Comparison of ENCODE assay signal across 25 mouse cellular contexts in the genomic region with DNA sequence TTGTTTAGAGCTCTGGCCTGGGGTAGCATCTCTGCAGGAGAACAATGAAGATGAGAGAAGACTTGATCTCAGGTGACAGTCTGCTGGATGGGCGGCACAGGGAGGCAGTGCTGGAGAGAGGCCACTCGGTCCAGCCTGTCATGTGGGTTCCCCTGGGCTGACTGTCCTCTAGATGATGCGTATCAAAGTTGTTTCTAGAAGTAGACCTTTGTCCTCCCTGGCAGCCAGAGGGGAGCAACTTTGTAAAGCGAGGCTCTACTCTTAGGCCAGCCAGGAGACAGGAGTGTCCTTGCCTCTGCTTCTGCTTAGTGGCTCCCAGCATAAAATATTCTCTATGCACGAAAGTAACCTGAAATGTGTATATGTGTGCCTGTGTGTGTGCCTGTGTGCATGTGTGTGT. TPM values are rescaled to one million over a fixed set of nuclear protein-coding genes. Genes with fewer than 3 reads are reported as not detected.
DNase-seq lines count a peak whose midpoint lies in the region; ATAC-seq and TF ChIP-seq lines count a peak whose summit lies in the region.
"Had no signal": no experiment of that assay in that cellular context is flagged by ENCODE, and none has a peak within 500 bp of the region (broad histone marks: within the 10 kb centered on the region; RNA-seq: fewer than 3 reads in every experiment).

No protein-coding gene starts in this region.

- peaks cover 3% of the 10 kb centered on the region; the same call in 1 of the 2 replicates for H3K79me2 ChIP-seq in liver, adult 2 months (ENCODE audit: control insufficient read depth, insufficient read depth, low read length)

- no peaks in the 10 kb centered on the region for H3K9me3 ChIP-seq in kidney, embryonic 15.5 days (replicated peaks)
- no peaks in the 10 kb centered on the region for H3K9me3 ChIP-seq in liver, embryonic 11.5 days (ENCODE audit: control insufficient read depth, low read length)
- H3K9me3 ChIP-seq: forebrain, embryonic 10.5 days; forebrain, embryonic 13.5 days; heart, embryonic 15.5 days; hindbrain, embryonic 13.5 days had no signal

- no peak overlapping the region for H3K9ac ChIP-seq in kidney, embryonic 15.5 days
- H3K9ac ChIP-seq in liver, adult 2 months (ENCODE audit: low read depth, low read length) = no peak overlapping the region
- no peak overlapping the region for H3K9ac ChIP-seq in liver, embryonic 11.5 days (ENCODE audit: low read depth, low read length)
- H3K9ac ChIP-seq: forebrain, embryonic 13.5 days; forebrain, postnatal 0 days; heart, embryonic 12.5 days; heart, embryonic 15.5 days; hindbrain, embryonic 13.5 days had no signal

- H3K36me3 ChIP-seq in kidney, embryonic 15.5 days = no peaks in the 10 kb centered on the region
- no peaks in the 10 kb centered on the region for H3K36me3 ChIP-seq in liver, adult 2 months (ENCODE audit: control insufficient read depth, insufficient read depth, low read length)
- H3K36me3 ChIP-seq in liver, embryonic 11.5 days (ENCODE audit: control insufficient read depth, insufficient read depth, low read length) = no peaks in the 10 kb centered on the region
- H3K36me3 ChIP-seq: forebrain, embryonic 10.5 days; heart, embryonic 12.5 days; heart, embryonic 15.5 days; hindbrain, embryonic 10.5 days; hindbrain, embryonic 13.5 days had no signal

- no peak for ATAC-seq in kidney, embryonic 15.5 days (replicated peaks; ENCODE audit: low FRiP score)
- ATAC-seq in liver, embryonic 11.5 days (replicated peaks; ENCODE audit: low FRiP score) = no peak
- ATAC-seq: activated CD4-positive, CD25-positive, alpha-beta regulatory T cell, adult 4 months; forebrain, embryonic 13.5 days; forebrain, postnatal 0 days had no signal

- no peak overlapping the region for H3K4me2 ChIP-seq in kidney, embryonic 15.5 days
- H3K4me2 ChIP-seq in liver, embryonic 11.5 days = no peak overlapping the region
- H3K4me2 ChIP-seq: forebrain, embryonic 13.5 days; heart, embryonic 12.5 days; heart, embryonic 15.5 days; hindbrain, embryonic 13.5 days had no signal

- peak; percentile 60 for DNase-seq in kidney, adult 11 months
- DNase-seq in liver, adult 2 months (ENCODE audit: extremely low read depth, low read depth, low spot score) = peak; percentile 78
- no peak for DNase-seq in liver, embryonic 11.5 days (ENCODE audit: low spot score)
- DNase-seq in kidney, postnatal 10 days = peak; percentile 32
- DNase-seq in kidney, postnatal 36 days = peak; percentile 64 to 68
- DNase-seq in right cerebral cortex, postnatal 4 days = no peak
- no peak for DNase-seq in adrenal gland, adult (ENCODE audit: inconsistent age in 2 of 2, low spot score in 1 of 2)
- DNase-seq: adrenal gland, postnatal 10 days; adrenal gland, postnatal 36 days; cerebellum, adult 18-20 months; cerebellum, adult 9-10 months; cerebellum, postnatal 14 days; forebrain, postnatal 0 days; gastrocnemius, postnatal 25 days; heart, adult 18-20 months; heart, postnatal 10 days; heart, postnatal 36 days had no signal

- no peaks in the 10 kb centered on the region for H3K27me3 ChIP-seq in kidney, embryonic 15.5 days
- H3K27me3 ChIP-seq in liver, adult 2 months (ENCODE audit: control insufficient read depth, insufficient read depth, low read length) = no peaks in the 10 kb centered on the region
- H3K27me3 ChIP-seq in liver, embryonic 11.5 days (replicated peaks; ENCODE audit: control insufficient read depth, insufficient read depth, low read length) = no peaks in the 10 kb centered on the region
- H3K27me3 ChIP-seq: forebrain, embryonic 13.5 days; heart, embryonic 12.5 days; heart, embryonic 15.5 days; hindbrain, embryonic 13.5 days had no signal

- no peak for TF ChIP-seq POLR2A in liver, adult 2 months (IDR thresholded peaks at IDR 0.05; ENCODE audit: extremely low read depth, insufficient read depth, low read length)

- H3K4me3 ChIP-seq in kidney, embryonic 15.5 days (replicated peaks) = no peak overlapping the region
- H3K4me3 ChIP-seq in liver, adult 2 months (ENCODE audit: insufficient read depth, low read depth, low read length) = no peak overlapping the region
- no peak overlapping the region for H3K4me3 ChIP-seq in liver, embryonic 11.5 days (ENCODE audit: low read depth, low read length)
- H3K4me3 ChIP-seq: forebrain, embryonic 10.5 days; forebrain, embryonic 13.5 days; heart, embryonic 12.5 days; heart, embryonic 15.5 days; hindbrain, embryonic 10.5 days; hindbrain, embryonic 13.5 days had no signal

- peaks cover 26% of the 10 kb centered on the region for H3K4me1 ChIP-seq in kidney, embryonic 15.5 days
- peaks cover 9% of the 10 kb centered on the region for H3K4me1 ChIP-seq in liver, adult 2 months (ENCODE audit: control insufficient read depth, insufficient read depth, low read length)
- peaks cover 3% of the 10 kb centered on the region; the same call in 1 of the 2 replicates for H3K4me1 ChIP-seq in liver, embryonic 11.5 days (replicated peaks; ENCODE audit: control insufficient read depth, insufficient read depth, low read length)
- H3K4me1 ChIP-seq: forebrain, embryonic 13.5 days; heart, embryonic 12.5 days; heart, embryonic 15.5 days; hindbrain, embryonic 13.5 days had no signal

- H3K27ac ChIP-seq in kidney, embryonic 15.5 days = no peak overlapping the region
- H3K27ac ChIP-seq in liver, adult 2 months (replicated peaks; ENCODE audit: insufficient read depth, low read depth, low read length) = no peak overlapping the region
- H3K27ac ChIP-seq in liver, embryonic 11.5 days (ENCODE audit: low read depth, low read length) = no peak overlapping the region
- H3K27ac ChIP-seq: forebrain, embryonic 10.5 days; forebrain, embryonic 13.5 days; heart, embryonic 15.5 days; hindbrain, embryonic 10.5 days; hindbrain, embryonic 13.5 days had no signal

- TF ChIP-seq CTCF in liver, adult 2 months (IDR thresholded peaks at IDR 0.05; ENCODE audit: low read depth, low read length) = no peak

- WGBS in kidney, embryonic 15.5 days = 64% methylated on average over 5 of the region's 5 CpGs
- 26% methylated on average over 5 of the region's 5 CpGs for WGBS in liver, adult 2 months
- WGBS in liver, embryonic 11.5 days = 65% methylated on average over 5 of the region's 5 CpGs

RNA-seq across cellular contexts. Expression of a gene that starts 27.5 kb away (rescaled TPM):
- polyA plus RNA-seq in kidney, embryonic 15.5 days (2015; fragmentation: Nextera tagmentation; extraction: Ambion mirVana) = 2.6 and 2.7 TPM in 2 replicates
- 4.1 and 6.4 TPM in 2 replicates for total RNA-seq in liver, adult 2 months (2014; rRNA removed)
- 4.5 and 6.6 TPM in 2 replicates for polyA plus RNA-seq in liver, adult 2 months (2012; rRNA removed)
- 0.90 and 1.0 TPM in 2 replicates for polyA plus RNA-seq in liver, embryonic 11.5 days (2014; fragmentation: Nextera tagmentation; extraction: Ambion mirVana)

Comparison
In these comparisons a context has a peak if more than half of its experiments do, and no peak if none do; other contexts are left out.
1. DNase-seq: peak in kidney, adult 11 months (single experiment), liver, adult 2 months (single experiment), kidney, postnatal 10 days (single experiment) and kidney, postnatal 36 days (2 of 2); none in liver, embryonic 11.5 days (single experiment), right cerebral cortex, postnatal 4 days (single experiment) and adrenal gland, adult (0 of 2).